Mouse (Mus musculus) adrenal gland, postnatal 36 days (tissue): Measurements from ENCODE around the gene Gm11555. TPM values are rescaled to one million over a fixed set of nuclear protein-coding genes. Genes with fewer than 3 reads are reported as not detected.

Source experiments
- total RNA-seq, 2 experiments: library from RNA; stranded (reverse); gene quantifications; 2 replicates each; pipeline ENCODE4 v1.2.3; 2021

The Gm11555 gene
- total RNA-seq, 2 experiments from 2014 or later = not detected

Other genes with a start within 250 kb of the Gm11555 start
- gene Krt12, start 228.0 kb downstream of the Gm11555 start, total RNA-seq = not detected
- under 1 TPM in 1 of 2 experiments, not detected in 1; 0.26 TPM for gene Krt20, start 212.1 kb downstream of the Gm11555 start, total RNA-seq
- gene Krt23, start 157.1 kb downstream of the Gm11555 start, total RNA-seq = under 1 TPM in 1 of 2 experiments, not detected in 1; 0.16 TPM
- gene Krt39, start 128.9 kb downstream of the Gm11555 start, total RNA-seq = not detected
- gene Krt40, start 107.1 kb downstream of the Gm11555 start, total RNA-seq = not detected
- gene Krtap3-3, start 99.4 kb downstream of the Gm11555 start, total RNA-seq = not detected
- gene Krtap3-2, start 93.4 kb downstream of the Gm11555 start, total RNA-seq = not detected
- gene Gm11939, start 90.8 kb downstream of the Gm11555 start, total RNA-seq = not detected
- not detected for gene Krtap3-1, start 83.6 kb downstream of the Gm11555 start, total RNA-seq
- gene Krtap1-5, start 69.2 kb downstream of the Gm11555 start, total RNA-seq = not detected
- not detected for gene Krtap1-4, start 66.6 kb downstream of the Gm11555 start, total RNA-seq
- not detected for gene Krtap1-3, start 58.9 kb downstream of the Gm11555 start, total RNA-seq
- gene Krtap9-3, start 52.1 kb downstream of the Gm11555 start, total RNA-seq = not detected
- not detected for gene Gm11938, start 46.9 kb downstream of the Gm11555 start, total RNA-seq
- gene Gm11937, start 40.0 kb downstream of the Gm11555 start, total RNA-seq = not detected
- not detected for gene Krtap2-4, start 35.4 kb downstream of the Gm11555 start, total RNA-seq
- gene Gm11562, start 29.8 kb downstream of the Gm11555 start, total RNA-seq = not detected
- gene Krtap4-1, start 22.0 kb downstream of the Gm11555 start, total RNA-seq = not detected
- not detected for gene Krtap4-2, start 15.2 kb downstream of the Gm11555 start, total RNA-seq
- not detected for gene Krtap4-7, start 6.1 kb downstream of the Gm11555 start, total RNA-seq
- not detected for gene Gm11563, start 8.7 kb upstream of the Gm11555 start, total RNA-seq
- not detected for gene Krtap4-6, start 15.7 kb upstream of the Gm11555 start, total RNA-seq
- not detected for gene Gm14190, start 40.5 kb upstream of the Gm11555 start, total RNA-seq
- gene Gm14180, start 84.1 kb upstream of the Gm11555 start, total RNA-seq = not detected
- not detected for gene Gm11595, start 122.7 kb upstream of the Gm11555 start, total RNA-seq
- not detected for gene Krtap4-8, start 130.5 kb upstream of the Gm11555 start, total RNA-seq
- gene Krtap4-9, start 135.0 kb upstream of the Gm11555 start, total RNA-seq = not detected
- gene Gm11596, start 143.2 kb upstream of the Gm11555 start, total RNA-seq = not detected
- not detected for gene Gm11569, start 148.7 kb upstream of the Gm11555 start, total RNA-seq
- gene Gm11554, start 154.2 kb upstream of the Gm11555 start, total RNA-seq = not detected
- not detected for gene Krtap4-13, start 159.7 kb upstream of the Gm11555 start, total RNA-seq
- gene Gm11564, start 165.4 kb upstream of the Gm11555 start, total RNA-seq = not detected
- not detected for gene 2300003K06Rik, start 187.8 kb upstream of the Gm11555 start, total RNA-seq
- not detected for gene Krtap4-16, start 201.4 kb upstream of the Gm11555 start, total RNA-seq
- gene Gm11568, start 207.7 kb upstream of the Gm11555 start, total RNA-seq = not detected
- not detected for gene Gm11559, start 214.2 kb upstream of the Gm11555 start, total RNA-seq
- gene Krtap9-1, start 223.2 kb upstream of the Gm11555 start, total RNA-seq = not detected
- not detected for gene Gm11567, start 229.0 kb upstream of the Gm11555 start, total RNA-seq